Mouse (Mus musculus) midbrain, embryonic 10.5 days (tissue): ENCODE measurements at regions not wholly inside any gene's neighbourhood (a gene's known extent, or its start where the extent isn't known, plus 50 kb on each side); places are given as distances from the start of the nearest gene placed in this dataset.

ENCODE experiments used
- DNase-seq: peaks from one replicate; pipeline ENCODE4 v3.0.0-alpha.2; 2017; ENCODE audit warnings: low spot score
- H3K27ac ChIP-seq: fragments of 300-500 bp; sonication (generic); replicated peaks from 2 replicates; pipeline ENCODE4 v1.5.1; 2016; ENCODE audit warnings: mild to moderate bottlenecking
- H3K27me3 ChIP-seq: fragments of 300-500 bp; sonication (generic); 2 replicates; pipeline ENCODE4 v1.6.1; 2016; ENCODE audit warnings: low read depth, mild to moderate bottlenecking; ENCODE audit not compliant: poor library complexity, severe bottlenecking
- H3K36me3 ChIP-seq: fragments of 300-500 bp; sonication (generic); 2 replicates; pipeline ENCODE4 v1.6.1; 2016; ENCODE audit warnings: mild to moderate bottlenecking, moderate library complexity
- H3K4me1 ChIP-seq: fragments of 300-500 bp; sonication (generic); 2 replicates; pipeline ENCODE4 v1.6.1; 2016
- H3K4me3 ChIP-seq: fragments of 300-500 bp; sonication (generic); 2 replicates; pipeline ENCODE4 v1.5.1; 2016; ENCODE audit warnings: mild to moderate bottlenecking, moderate library complexity
- H3K9me3 ChIP-seq: fragments of 300-500 bp; sonication (generic); replicated peaks from 2 replicates; pipeline ENCODE4 v1.6.1; 2016; ENCODE audit warnings: mild to moderate bottlenecking
- WGBS: fragments of 180-500 bp; shearing (Covaris S2); methylation state at CpG from one replicate; pipeline ENCODE4 v1.1.7; 2016; 5-methylcytosine and 5-hydroxymethylcytosine counted together

- H3K9me3 ChIP-seq = no peaks in the 10 kb centered on the region
- WGBS = 12% methylated on average over 13 of the region's 13 CpGs
- H3K27ac ChIP-seq = no peak overlapping the region
- H3K4me1 ChIP-seq = peaks cover 14% of the 10 kb centered on the region
- DNase-seq = peak; percentile 76
- peak overlapping the region; percentile 26 for H3K4me3 ChIP-seq
- H3K36me3 ChIP-seq = no peaks in the 10 kb centered on the region
- peaks cover 18% of the 10 kb centered on the region for H3K27me3 ChIP-seq
These were observed 96.7 kb downstream of the 1500009L16Rik start for GRCm38 (mm10) chr10:83819266-83819949.

DNA sequence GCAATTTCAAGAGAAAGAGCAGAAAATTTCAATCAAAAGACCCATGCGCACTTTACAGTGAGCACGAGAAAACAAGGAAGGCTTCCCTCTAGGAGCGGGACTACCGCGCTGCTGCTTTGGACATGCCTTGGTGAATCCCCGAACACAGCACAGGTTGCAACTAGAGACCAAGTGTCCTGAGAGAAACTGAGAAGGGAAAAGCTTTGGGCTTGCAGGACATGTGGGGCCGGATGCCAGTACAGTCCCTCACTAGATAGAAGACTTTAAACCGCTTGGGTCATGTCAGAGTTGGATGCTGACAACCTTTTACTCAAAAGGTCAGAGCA is 97.2 kb downstream of the 1500009L16Rik start:
- Histone ChIP-seq H3K9me3 (no peaks in the 10 kb centered on the region), H3K36me3 (no peaks in the 10 kb centered on the region), H3K4me3 (no peak overlapping the region), H3K27me3 (peaks cover 18% of the 10 kb centered on the region), H3K27ac (no peak overlapping the region), H3K4me1 (peaks cover 14% of the 10 kb centered on the region)
- no peak for DNase-seq
- 76% methylated on average over 8 of the region's 8 CpGs for WGBS

GRCm38 (mm10) chr10:83821089-83821488 is 98.4 kb downstream of the 1500009L16Rik start:
- H3K4me3 ChIP-seq = no peak overlapping the region
- no peaks in the 10 kb centered on the region for H3K9me3 ChIP-seq
- H3K4me1 ChIP-seq = peaks cover 14% of the 10 kb centered on the region
- no peak overlapping the region for H3K27ac ChIP-seq
- H3K36me3 ChIP-seq = no peaks in the 10 kb centered on the region
- 77% methylated on average over 10 of the region's 10 CpGs for WGBS
- peaks cover 18% of the 10 kb centered on the region for H3K27me3 ChIP-seq
- no peak for DNase-seq

GRCm38 (mm10) chr10:83826105-83826504 is 103.4 kb downstream of the 1500009L16Rik start:
- H3K9me3 ChIP-seq = no peaks in the 10 kb centered on the region
- no peaks in the 10 kb centered on the region; the same call in 1 of the 2 replicates for H3K4me1 ChIP-seq
- WGBS = 90% methylated on average over 5 of the region's 5 CpGs
- H3K27ac ChIP-seq = no peak overlapping the region
- no peak for DNase-seq
- H3K4me3 ChIP-seq = no peak overlapping the region
- H3K36me3 ChIP-seq = no peaks in the 10 kb centered on the region
- H3K27me3 ChIP-seq = peaks cover under 1% of the 10 kb centered on the region; the same call in 1 of the 2 replicates

GRCm38 (mm10) chr10:83836351-83836750 is 113.7 kb downstream of the 1500009L16Rik start:
- Histone ChIP-seq H3K36me3 (no peaks in the 10 kb centered on the region), H3K4me3 (no peak overlapping the region), H3K27me3 (no peaks in the 10 kb centered on the region), H3K4me1 (peaks cover 5% of the 10 kb centered on the region), H3K27ac (peak overlapping the region; percentile 17; the same call in 1 of the 2 replicates), H3K9me3 (no peaks in the 10 kb centered on the region)
- WGBS = 80% methylated on average over 5 of the region's 5 CpGs
- no peak for DNase-seq

- Histone ChIP-seq H3K4me3 (no peak overlapping the region), H3K36me3 (no peaks in the 10 kb centered on the region), H3K27ac (no peak overlapping the region), H3K27me3 (no peaks in the 10 kb centered on the region), H3K4me1 (peaks cover 5% of the 10 kb centered on the region), H3K9me3 (peaks cover 13% of the 10 kb centered on the region)
- 84% methylated on average over 3 of the region's 3 CpGs for WGBS
- DNase-seq = no peak
These were observed 117.6 kb downstream of the 1500009L16Rik start for GRCm38 (mm10) chr10:83840226-83840625.

GRCm38 (mm10) chr10:83850881-83851280 is 128.2 kb downstream of the 1500009L16Rik start:
- no peak overlapping the region for H3K4me3 ChIP-seq
- H3K27ac ChIP-seq = no peak overlapping the region
- H3K27me3 ChIP-seq = no peaks in the 10 kb centered on the region
- H3K9me3 ChIP-seq = no peaks in the 10 kb centered on the region
- DNase-seq = no peak
- H3K36me3 ChIP-seq = no peaks in the 10 kb centered on the region
- H3K4me1 ChIP-seq = peaks cover 10% of the 10 kb centered on the region; the same call in 1 of the 2 replicates
- 75% methylated on average over 4 of the region's 4 CpGs for WGBS

GRCm38 (mm10) chr10:83852194-83852593 is 129.5 kb downstream of the 1500009L16Rik start:
- H3K36me3 ChIP-seq = no peaks in the 10 kb centered on the region
- no peaks in the 10 kb centered on the region for H3K27me3 ChIP-seq
- H3K4me1 ChIP-seq = 0 out of 2 replicates have a peak, but pooled peaks cover 4% of the 10 kb centered on the region
- no peak overlapping the region for H3K27ac ChIP-seq
- H3K9me3 ChIP-seq = no peaks in the 10 kb centered on the region
- no peak overlapping the region for H3K4me3 ChIP-seq
- DNase-seq = no peak
- WGBS = 89% methylated on average over 5 of the region's 5 CpGs

GRCm38 (mm10) chr10:83852806-83853205 is 130.1 kb downstream of the 1500009L16Rik start:
- Histone ChIP-seq H3K27me3 (no peaks in the 10 kb centered on the region), H3K4me3 (no peak overlapping the region), H3K27ac (no peak overlapping the region), H3K4me1 (0 out of 2 replicates have a peak, but pooled peaks cover 4% of the 10 kb centered on the region), H3K9me3 (no peaks in the 10 kb centered on the region), H3K36me3 (no peaks in the 10 kb centered on the region)
- DNase-seq = no peak
- WGBS = 83% methylated on average over 3 of the region's 3 CpGs

GRCm38 (mm10) chr10:83857794-83858442 is 135.3 kb downstream of the 1500009L16Rik start:
- H3K4me1 ChIP-seq = peaks cover 16% of the 10 kb centered on the region
- no peak for DNase-seq
- 90% methylated on average over 14 of the region's 14 CpGs for WGBS
- H3K9me3 ChIP-seq = no peaks in the 10 kb centered on the region
- no peak overlapping the region for H3K27ac ChIP-seq
- H3K36me3 ChIP-seq = no peaks in the 10 kb centered on the region
- H3K27me3 ChIP-seq = no peaks in the 10 kb centered on the region
- H3K4me3 ChIP-seq = no peak overlapping the region

- Histone ChIP-seq H3K4me1 (peaks cover 16% of the 10 kb centered on the region), H3K27ac (no peak overlapping the region), H3K9me3 (no peaks in the 10 kb centered on the region), H3K27me3 (no peaks in the 10 kb centered on the region), H3K4me3 (no peak overlapping the region), H3K36me3 (no peaks in the 10 kb centered on the region)
- 76% methylated on average over 6 of the region's 6 CpGs for WGBS
- no peak for DNase-seq
These were observed 136.0 kb downstream of the 1500009L16Rik start for GRCm38 (mm10) chr10:83858689-83859088.

DNA sequence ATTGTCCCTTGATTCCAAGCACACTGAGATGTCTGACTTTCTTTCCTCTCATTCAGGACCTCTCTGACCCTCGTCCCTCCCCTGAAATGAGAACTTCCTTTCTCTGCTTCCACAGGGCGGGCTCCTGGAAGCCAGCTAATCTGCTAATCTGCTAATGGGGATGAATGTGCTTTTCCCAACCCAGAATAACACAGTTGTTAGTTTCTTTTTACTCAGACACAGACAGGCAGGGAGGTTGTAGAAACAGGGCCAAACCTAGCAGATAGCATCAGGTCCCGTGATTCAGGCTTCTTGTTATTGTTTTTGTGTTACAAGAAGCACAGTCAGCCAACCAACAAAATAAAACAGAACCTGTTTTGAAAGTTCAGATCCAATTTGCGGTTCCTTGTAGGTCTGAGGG is 137.0 kb downstream of the 1500009L16Rik start:
- Histone ChIP-seq H3K36me3 (no peaks in the 10 kb centered on the region), H3K4me1 (peaks cover 16% of the 10 kb centered on the region), H3K27ac (no peak overlapping the region), H3K9me3 (peaks cover 5% of the 10 kb centered on the region; the same call in 1 of the 2 replicates), H3K4me3 (no peak overlapping the region), H3K27me3 (no peaks in the 10 kb centered on the region)
- 71% methylated on average over 4 of the region's 4 CpGs for whole genome bisulfite sequencing
- DNase-seq = no peak

- DNase-seq = no peak
- no peaks in the 10 kb centered on the region for H3K27me3 ChIP-seq
These were observed 139.0 kb downstream of the 1500009L16Rik start for GRCm38 (mm10) chr10:83861574-83862190.

More at GRCm38 (mm10) chr10:83861574-83862190, 139.0 kb downstream of the 1500009L16Rik start:
- Histone ChIP-seq H3K4me3 (no peak overlapping the region), H3K36me3 (no peaks in the 10 kb centered on the region), H3K27ac (peak overlapping the region; percentile 28; the same call in 1 of the 2 replicates), H3K9me3 (peaks cover 5% of the 10 kb centered on the region; the same call in 1 of the 2 replicates), H3K4me1 (peaks cover 16% of the 10 kb centered on the region)
- 57% methylated on average over 5 of the region's 5 CpGs for WGBS
